Mouse (Mus musculus) hindbrain, postnatal 0 days (tissue): ENCODE data around the gene Apoa2. TPM values are rescaled to one million over a fixed set of nuclear protein-coding genes. Genes with fewer than 3 reads are reported as not detected.

Experiments
- ATAC-seq: fragments of 200-750 bp; cut with Nextera tagmentation; 2 replicates; pipeline ENCODE4 v1.8.0; 2017; ENCODE audit warnings: mild to moderate bottlenecking, moderate TSS enrichment, moderate library complexity
- DNase-seq: peaks from one replicate; pipeline ENCODE4 v3.0.0-alpha.2; 2015; ENCODE audit warnings: low spot score
- H3K27ac ChIP-seq: fragments of 300-500 bp; sonication (generic); 2 replicates; pipeline ENCODE4 v1.5.1; 2014; ENCODE audit warnings: mild to moderate bottlenecking
- H3K27me3 ChIP-seq: fragments of 300-500 bp; sonication (generic); 2 replicates; pipeline ENCODE4 v1.6.1; 2014; ENCODE audit warnings: low read length, mixed read lengths; ENCODE audit not compliant: insufficient read depth
- H3K36me3 ChIP-seq: fragments of 300-500 bp; sonication (generic); 2 replicates; pipeline ENCODE4 v1.6.1; 2014; ENCODE audit warnings: low read length, mixed read lengths; ENCODE audit not compliant: insufficient read depth
- H3K4me1 ChIP-seq: fragments of 300-500 bp; sonication (generic); 2 replicates; pipeline ENCODE4 v1.6.1; 2014; ENCODE audit warnings: antibody characterized with exemption, low read length, mixed read lengths; ENCODE audit not compliant: insufficient read depth
- H3K4me2 ChIP-seq: fragments of 300-500 bp; sonication (generic); 2 replicates; pipeline ENCODE4 v1.6.1; 2014; ENCODE audit warnings: low read depth, mild to moderate bottlenecking, low read length, moderate library complexity, mixed read lengths
- H3K4me3 ChIP-seq: fragments of 300-500 bp; sonication (generic); 2 replicates; pipeline ENCODE4 v1.5.1; 2014; ENCODE audit warnings: low read length
- H3K9ac ChIP-seq: fragments of 300-500 bp; sonication (generic); replicated peaks from 2 replicates; pipeline ENCODE4 v1.6.1; 2014; ENCODE audit warnings: mild to moderate bottlenecking, low read length, moderate library complexity, mixed read lengths
- H3K9me3 ChIP-seq: fragments of 300-500 bp; sonication (generic); 2 replicates; pipeline ENCODE4 v1.6.1; 2016; ENCODE audit warnings: low read length, mixed read lengths
- CTCF ChIP-seq: IDR thresholded peaks from 2 replicates; pipeline ENCODE4 v1.5.1; 2016; ENCODE audit warnings: antibody characterized with exemption, control low read depth, low read depth
- WGBS: fragments of 180-500 bp; shearing (Covaris S2); extraction: QIAGEN DNeasy Blood & Tissue Kit; methylation state at CpG from one replicate; pipeline ENCODE4 v1.1.7; 2014; 5-methylcytosine and 5-hydroxymethylcytosine counted together
- polyA plus RNA-seq: library from polyadenylated mRNA; unstranded; fragments of >200 nt; fragmentation: Nextera tagmentation; extraction: Ambion mirVana; gene quantifications from 2 replicates; pipeline ENCODE4 v1.2.1, GENCODE M21; 2015
- total RNA-seq: library from RNA; depleted of rRNA; stranded (reverse); fragments of >200 nt; gene quantifications from 2 replicates; pipeline ENCODE4 v1.2.3, GENCODE M21; 2014; rRNA removed

The Apoa2 gene
- total and polyA plus RNA-seq, 2 experiments from 2014 or later: 8.1 TPM; not detected in 1

DNA sequence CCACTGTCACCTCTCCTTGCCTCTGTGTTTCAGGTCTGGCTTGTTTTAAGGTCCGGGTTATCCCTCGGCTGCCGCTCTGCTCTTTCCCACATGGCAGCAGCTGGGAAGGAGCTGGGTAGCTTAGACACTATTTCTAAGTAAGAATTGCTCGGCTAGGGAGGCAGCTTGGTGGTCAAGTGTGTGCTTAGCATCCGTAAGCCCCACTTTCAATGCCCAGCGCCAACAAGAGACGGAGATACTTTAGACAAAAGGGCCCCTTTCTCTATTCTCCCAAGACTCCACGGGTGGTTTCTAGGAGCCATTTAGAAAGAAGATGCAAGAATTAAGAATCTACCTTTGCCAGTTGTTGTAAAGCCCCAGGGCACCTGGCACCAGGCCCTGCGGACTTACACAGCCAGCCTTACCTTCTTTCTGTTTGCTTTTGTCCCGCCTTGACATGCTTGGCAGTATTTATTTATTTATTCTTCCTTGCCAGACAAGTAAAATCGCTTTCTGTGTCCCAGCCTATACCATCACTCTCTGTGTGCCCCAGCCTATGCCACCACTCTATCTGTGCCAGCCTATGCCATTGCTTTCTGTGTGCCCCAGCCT, 50.4 kb downstream of the Apoa2 start:
- Histone ChIP-seq H3K27ac (no peak overlapping the region), H3K4me2 (no peak overlapping the region), H3K4me3 (no peak overlapping the region), H3K9me3 (no peaks in the 10 kb centered on the region), H3K27me3 (no peaks in the 10 kb centered on the region), H3K36me3 (peaks cover 56% of the 10 kb centered on the region), H3K9ac (no peak overlapping the region), H3K4me1 (peaks cover 9% of the 10 kb centered on the region)
- no peak for ATAC-seq
- TF ChIP-seq CTCF: no peak
- 72% methylated on average over 11 of the region's 11 CpGs for WGBS
- no peak for DNase-seq

Other genes starting within 250 kb of the Apoa2 start
- gene Fcgr2b, start 248.5 kb upstream of the Apoa2 start, total RNA-seq: 2.2 and 5.3 TPM in 2 replicates
- 3.6 and 4.3 TPM in 2 replicates for gene Fcgr2b, start 248.5 kb upstream of the Apoa2 start, polyA plus RNA-seq
- gene Fcgr4, start 206.1 kb upstream of the Apoa2 start, total RNA-seq: 0.58 TPM in 1 of 2 replicates, not detected in the other
- 0.55 and 0.71 TPM in 2 replicates for gene Fcgr4, start 206.1 kb upstream of the Apoa2 start, polyA plus RNA-seq
- 15.2 and 15.9 TPM in 2 replicates for gene Fcgr3, start 160.1 kb upstream of the Apoa2 start, total RNA-seq
- 14.1 and 15.5 TPM in 2 replicates for gene Fcgr3, start 160.1 kb upstream of the Apoa2 start, polyA plus RNA-seq
- gene Cfap126, start 111.1 kb upstream of the Apoa2 start, total RNA-seq: 2.7 and 6.7 TPM in 2 replicates
- gene Cfap126, start 111.1 kb upstream of the Apoa2 start, polyA plus RNA-seq: 12.2 and 15.3 TPM in 2 replicates
- 227 and 243 TPM in 2 replicates for gene Sdhc, start 74.5 kb upstream of the Apoa2 start, total RNA-seq
- gene Sdhc, start 74.5 kb upstream of the Apoa2 start, polyA plus RNA-seq: 309 and 320 TPM in 2 replicates
- 4.8 and 5.5 TPM in 2 replicates for gene Mpz, start 74.3 kb upstream of the Apoa2 start, total RNA-seq
- gene Mpz, start 74.3 kb upstream of the Apoa2 start, polyA plus RNA-seq: 5.1 and 5.9 TPM in 2 replicates
- 19.4 and 23.5 TPM in 2 replicates for gene Pcp4l1, start 28.8 kb upstream of the Apoa2 start, total RNA-seq
- gene Pcp4l1, start 28.8 kb upstream of the Apoa2 start, polyA plus RNA-seq: 53.6 and 65.6 TPM in 2 replicates
- gene Nr1i3, start 11.1 kb upstream of the Apoa2 start, total RNA-seq: not detected in 2 replicates
- 0.40 and 0.43 TPM in 2 replicates for gene Nr1i3, start 11.1 kb upstream of the Apoa2 start, polyA plus RNA-seq
- gene Tomm40l, start 2.5 kb upstream of the Apoa2 start, total RNA-seq: 44.2 and 53.6 TPM in 2 replicates
- 41.1 and 45.5 TPM in 2 replicates for gene Tomm40l, start 2.5 kb upstream of the Apoa2 start, polyA plus RNA-seq
- gene Fcer1g, start 9.3 kb downstream of the Apoa2 start, total RNA-seq: 24.2 and 30.6 TPM in 2 replicates
- 31.4 and 34.6 TPM in 2 replicates for gene Fcer1g, start 9.3 kb downstream of the Apoa2 start, polyA plus RNA-seq
- gene Adamts4, start 25.4 kb downstream of the Apoa2 start, total RNA-seq: 7.4 and 8.9 TPM in 2 replicates
- gene Adamts4, start 25.4 kb downstream of the Apoa2 start, polyA plus RNA-seq: 4.4 and 5.1 TPM in 2 replicates
- 234 and 269 TPM in 2 replicates for gene Ndufs2, start 26.3 kb downstream of the Apoa2 start, total RNA-seq
- 279 and 286 TPM in 2 replicates for gene Ndufs2, start 26.3 kb downstream of the Apoa2 start, polyA plus RNA-seq
- 80.5 and 101 TPM in 2 replicates for gene B4galt3, start 45.3 kb downstream of the Apoa2 start, total RNA-seq
- gene B4galt3, start 45.3 kb downstream of the Apoa2 start, polyA plus RNA-seq: 88.8 and 91.9 TPM in 2 replicates
- 35.0 and 44.3 TPM in 2 replicates for gene Ppox, start 56.1 kb downstream of the Apoa2 start, total RNA-seq
- 32.4 and 34.3 TPM in 2 replicates for gene Ppox, start 56.1 kb downstream of the Apoa2 start, polyA plus RNA-seq
- 48.6 and 58.7 TPM in 2 replicates for gene Usp21, start 62.9 kb downstream of the Apoa2 start, total RNA-seq
- 71.7 and 73.3 TPM in 2 replicates for gene Usp21, start 62.9 kb downstream of the Apoa2 start, polyA plus RNA-seq
- 88.3 and 90.1 TPM in 2 replicates for gene Ufc1, start 70.0 kb downstream of the Apoa2 start, total RNA-seq
- gene Ufc1, start 70.0 kb downstream of the Apoa2 start, polyA plus RNA-seq: 142 and 146 TPM in 2 replicates
- 28.7 and 30.2 TPM in 2 replicates for gene Dedd, start 104.1 kb downstream of the Apoa2 start, total RNA-seq
- gene Dedd, start 104.1 kb downstream of the Apoa2 start, polyA plus RNA-seq: 38.4 and 39.9 TPM in 2 replicates
- gene Nit1, start 120.6 kb downstream of the Apoa2 start, total RNA-seq: 49.0 and 51.8 TPM in 2 replicates
- gene Nit1, start 120.6 kb downstream of the Apoa2 start, polyA plus RNA-seq: 44.7 and 45.9 TPM in 2 replicates
- 11.9 and 13.1 TPM in 2 replicates for gene Pfdn2, start 120.6 kb downstream of the Apoa2 start, total RNA-seq
- gene Pfdn2, start 120.6 kb downstream of the Apoa2 start, polyA plus RNA-seq: 136 and 140 TPM in 2 replicates
- 4.3 and 5.1 TPM in 2 replicates for gene Klhdc9, start 135.7 kb downstream of the Apoa2 start, total RNA-seq
- gene Klhdc9, start 135.7 kb downstream of the Apoa2 start, polyA plus RNA-seq: 5.3 and 7.8 TPM in 2 replicates
- gene Nectin4, start 145.0 kb downstream of the Apoa2 start, total RNA-seq: 2.8 and 5.0 TPM in 2 replicates
- 3.8 and 4.9 TPM in 2 replicates for gene Nectin4, start 145.0 kb downstream of the Apoa2 start, polyA plus RNA-seq
- 0.52 and 1.3 TPM in 2 replicates for gene Arhgap30, start 163.9 kb downstream of the Apoa2 start, total RNA-seq
- gene Arhgap30, start 163.9 kb downstream of the Apoa2 start, polyA plus RNA-seq: 0.77 and 0.84 TPM in 2 replicates
- gene Usf1, start 186.3 kb downstream of the Apoa2 start, total RNA-seq: 133 and 148 TPM in 2 replicates
- gene Usf1, start 186.3 kb downstream of the Apoa2 start, polyA plus RNA-seq: 132 and 141 TPM in 2 replicates
- gene Tstd1, start 193.8 kb downstream of the Apoa2 start, total RNA-seq: 1.5 TPM in 1 of 2 replicates, not detected in the other
- gene Tstd1, start 193.8 kb downstream of the Apoa2 start, polyA plus RNA-seq: 2.3 and 2.7 TPM in 2 replicates
- 5.7 and 8.2 TPM in 2 replicates for gene F11r, start 212.5 kb downstream of the Apoa2 start, total RNA-seq
- gene F11r, start 212.5 kb downstream of the Apoa2 start, polyA plus RNA-seq: 14.2 and 14.4 TPM in 2 replicates